Mouse (Mus musculus): ENCODE measurements around the gene Tbkbp1.

Gene Tbkbp1

GRCm38 (mm10) chr11:97127470-97128223 lies 23.6 kb downstream of the Tbkbp1 start:
- DNase-seq (ENCODE audit: low spot score in 2 of 2): no peak

GRCm38 (mm10) chr11:97126645-97127468 lies 24.4 kb downstream of the Tbkbp1 start:
- peak; percentile 42 to 48 for DNase-seq (ENCODE audit: low spot score in 2 of 2)

- DNase-seq (ENCODE audit: low spot score in 2 of 2): no peak
These were observed 26.8 kb downstream of the Tbkbp1 start for GRCm38 (mm10) chr11:97124266-97125036.

- no peak for DNase-seq (ENCODE audit: low spot score in 2 of 2)
These were observed 27.9 kb downstream of the Tbkbp1 start for GRCm38 (mm10) chr11:97123282-97123890.

DNA sequence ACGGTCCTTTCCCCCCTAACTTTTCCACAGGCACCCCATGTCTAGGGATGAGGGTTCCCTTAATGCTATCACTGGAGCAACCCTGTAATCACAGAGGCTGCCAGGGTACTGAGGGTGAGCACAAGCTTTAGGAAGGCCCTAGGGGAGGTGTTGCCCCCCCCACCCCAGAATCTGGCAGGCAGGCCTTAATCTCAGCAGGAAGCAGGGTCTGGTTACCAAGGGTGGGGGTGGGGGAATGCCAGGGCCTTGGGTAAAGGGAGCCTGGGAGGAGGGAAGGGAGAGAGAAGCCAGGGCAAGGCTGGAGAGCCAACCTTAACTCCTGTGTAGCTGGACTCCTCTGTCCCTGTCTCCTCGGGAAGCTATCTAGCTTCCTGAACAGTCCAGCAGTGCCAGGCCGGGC lies 30.7 kb downstream of the Tbkbp1 start:
- no peak for DNase-seq (ENCODE audit: low spot score in 2 of 2)

DNA sequence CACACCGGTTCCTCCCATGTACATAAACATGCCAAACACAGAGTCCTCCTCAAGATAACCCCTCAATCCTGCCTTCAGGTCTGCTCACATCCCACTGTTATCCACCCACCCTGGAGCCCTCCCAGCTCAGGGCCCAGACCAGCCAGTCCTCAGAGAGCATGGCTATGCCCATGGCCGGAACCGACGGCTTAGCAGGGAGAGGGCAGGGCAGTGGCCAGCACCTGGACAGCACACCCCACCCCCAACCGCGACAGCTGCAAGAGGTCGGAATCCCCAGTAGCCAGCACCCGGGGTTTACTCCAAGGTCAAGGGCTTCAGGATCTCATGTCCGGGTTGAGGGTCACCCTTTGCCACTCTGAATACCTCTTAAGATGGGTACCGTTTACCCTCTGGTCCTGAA lies 31.1 kb downstream of the Tbkbp1 start:
- no peak for DNase-seq (ENCODE audit: low spot score in 2 of 2)

DNA sequence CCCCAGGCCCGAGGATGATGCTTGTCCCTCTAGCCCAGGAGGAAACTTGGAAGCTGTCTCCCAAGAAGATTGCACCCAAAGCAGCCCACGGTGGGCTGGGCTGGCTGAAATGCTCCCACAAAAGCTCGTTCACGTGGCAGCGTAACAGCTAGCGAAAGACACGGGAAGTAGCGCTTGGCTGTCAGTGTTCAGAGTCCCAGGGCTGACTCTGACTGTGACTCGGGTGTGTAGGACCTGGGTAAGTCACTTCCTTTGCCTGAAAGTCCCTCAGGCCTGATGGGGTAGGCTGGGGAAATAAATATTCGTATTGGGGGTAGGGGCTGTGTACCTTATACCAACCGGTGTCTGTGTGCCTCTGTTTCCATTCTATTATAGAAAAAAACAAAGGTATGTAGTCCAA lies 35.5 kb downstream of the Tbkbp1 start:
- DNase-seq (ENCODE audit: low spot score in 2 of 2): no peak

DNA sequence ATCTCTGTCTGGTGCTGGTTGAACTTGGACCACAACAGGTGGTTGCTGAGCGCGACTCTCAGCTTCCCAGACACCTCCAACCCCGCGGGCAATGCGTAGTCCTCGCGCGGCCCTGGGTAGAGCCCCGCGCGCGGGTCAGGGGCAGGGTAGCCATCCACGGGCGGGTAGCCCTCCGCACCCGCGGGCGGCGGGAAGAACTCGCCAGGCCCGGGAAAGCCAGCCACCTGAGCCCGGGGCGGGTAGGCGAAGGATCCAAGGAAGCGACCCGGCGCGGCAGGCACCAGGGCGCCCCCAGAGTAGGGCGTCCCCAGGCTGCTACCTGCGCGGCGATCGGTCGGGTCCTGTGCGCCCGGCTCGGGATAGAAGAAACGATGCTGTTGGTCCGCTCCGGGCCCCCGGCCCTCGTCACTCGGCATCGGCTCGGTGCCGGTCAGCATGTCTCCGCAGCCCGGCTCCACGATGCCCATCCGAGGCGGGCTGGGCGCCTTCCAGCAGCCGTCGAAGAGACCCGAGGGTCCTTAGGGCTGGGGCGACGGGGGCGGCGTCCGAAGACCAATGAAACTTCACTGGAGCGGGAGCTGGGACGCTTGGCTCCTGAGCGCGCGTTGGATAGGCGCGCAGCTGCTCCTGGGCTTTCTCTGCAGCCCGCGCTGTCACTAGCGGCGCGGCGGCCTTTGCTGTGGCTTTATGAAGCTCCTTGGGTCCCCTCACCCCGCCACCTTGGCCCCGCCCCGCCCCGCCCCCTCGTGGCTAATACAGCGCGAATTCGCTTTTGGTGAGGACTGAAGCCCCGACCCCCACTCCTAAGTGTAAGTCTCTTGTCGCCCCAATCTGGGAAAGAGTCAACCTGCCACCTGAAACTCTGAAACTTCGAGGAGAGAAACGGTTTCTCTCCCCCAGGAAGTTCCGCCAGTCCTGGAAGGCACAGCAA lies 36.4 kb downstream of the Tbkbp1 start, which contains the start of gene Tbx21:
Gene Tbx21 (minus strand): TSS at position 661 of the 931 bp plus-strand sequence.
- peak in 1 of 2 experiments; percentile 44 for DNase-seq (ENCODE audit: low spot score in 2 of 2)

GRCm38 (mm10) chr11:97112519-97113125 lies 38.7 kb downstream of the Tbkbp1 start:
- DNase-seq (ENCODE audit: low spot score in 2 of 2): no peak

DNA sequence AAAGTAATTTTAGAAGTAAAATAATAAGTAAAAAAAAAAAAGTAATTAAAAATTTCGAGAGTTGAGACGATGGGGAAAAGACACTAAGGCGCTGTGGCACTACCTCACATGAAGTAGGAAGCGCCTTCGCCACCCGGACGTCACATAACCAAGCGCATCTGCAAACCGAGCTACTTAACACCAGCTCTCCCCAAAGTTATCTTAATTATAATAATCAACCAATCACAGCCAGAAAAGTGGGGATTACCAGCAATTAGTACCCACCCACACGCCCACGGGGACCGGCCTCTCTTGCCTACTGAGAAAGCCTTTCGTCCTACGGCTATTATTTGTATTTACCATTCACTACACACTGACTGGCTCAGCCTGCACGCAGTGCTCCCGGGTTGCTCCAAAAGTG lies 42.3 kb downstream of the Tbkbp1 start:
- no peak for DNase-seq (ENCODE audit: low spot score in 2 of 2)

GRCm38 (mm10) chr11:97104091-97104483 lies 47.2 kb downstream of the Tbkbp1 start:
- no peak for DNase-seq (ENCODE audit: low spot score in 2 of 2)

DNA sequence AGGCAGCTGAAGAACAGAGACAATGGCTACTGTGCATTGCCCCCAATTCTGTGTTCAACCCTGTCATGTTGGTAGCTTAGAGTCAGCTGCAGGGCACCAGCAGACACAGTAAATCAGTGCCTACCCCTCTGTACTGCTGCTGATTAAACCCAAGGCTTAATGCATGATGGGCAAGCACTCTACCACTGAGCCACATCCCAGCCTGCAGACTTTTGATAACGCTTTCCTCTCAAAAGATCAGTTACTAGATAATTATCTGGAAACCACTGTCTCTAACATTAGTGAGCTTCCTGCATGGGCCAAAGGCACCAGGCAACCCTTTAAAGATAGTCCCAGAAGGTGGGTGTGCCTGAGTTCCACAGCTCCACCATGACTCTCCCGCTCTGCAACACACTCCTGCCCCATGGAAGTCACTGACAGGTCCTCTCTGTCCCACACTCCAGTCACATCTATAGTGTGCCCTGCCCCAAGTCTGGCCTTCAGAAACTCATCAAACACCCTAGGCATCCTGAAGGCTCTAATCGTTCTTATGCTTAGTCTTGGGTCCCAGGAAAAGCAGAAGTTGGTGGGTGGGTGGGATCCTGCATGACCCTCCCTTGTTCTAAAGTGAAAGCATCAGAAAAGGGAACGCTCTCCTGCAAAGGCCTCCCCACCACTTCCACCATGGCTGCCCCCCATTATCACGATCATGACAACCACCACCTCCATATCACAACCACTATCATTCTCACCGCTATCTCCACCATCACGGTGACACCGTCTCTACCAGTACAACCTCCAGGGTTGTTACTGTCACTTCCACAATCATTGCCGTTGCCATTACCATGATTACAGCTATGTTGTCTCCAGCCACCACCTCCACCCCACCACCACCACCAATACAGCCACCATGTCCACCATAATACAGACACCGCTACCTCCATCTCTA lies 47.9 kb downstream of the Tbkbp1 start:
- DNase-seq (ENCODE audit: low spot score in 2 of 2): no peak

- peak; percentile 48 to 90 for DNase-seq (ENCODE audit: low spot score in 2 of 2)
These were observed 49.6 kb downstream of the Tbkbp1 start for GRCm38 (mm10) chr11:97101722-97102121.

DNA sequence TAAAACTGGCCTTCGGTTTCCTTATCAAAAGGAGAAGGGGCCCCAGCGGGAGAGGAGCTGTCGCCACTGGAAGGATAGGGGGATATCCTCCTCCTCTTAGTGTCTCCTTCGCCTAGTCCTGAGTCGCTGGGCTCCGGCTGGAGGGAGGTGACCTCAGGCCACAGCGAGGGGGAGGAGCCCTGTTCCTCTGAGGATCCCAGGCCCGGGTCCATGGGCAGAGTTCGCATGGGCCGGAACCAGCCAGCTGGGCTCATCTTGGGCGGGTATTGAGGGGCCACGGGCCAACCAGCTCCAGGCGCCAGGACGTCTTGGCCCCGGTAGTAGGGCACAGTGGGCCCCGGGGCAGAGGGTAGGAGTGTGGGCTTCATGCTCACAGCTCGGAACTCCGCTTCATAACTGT lies 52.5 kb downstream of the Tbkbp1 start:
- no peak for DNase-seq (ENCODE audit: low spot score in 2 of 2)

- DNase-seq (ENCODE audit: low spot score in 2 of 2): no peak
These were observed 56.7 kb downstream of the Tbkbp1 start for GRCm38 (mm10) chr11:97094600-97094999.

GRCm38 (mm10) chr11:97086365-97086764 lies 64.9 kb downstream of the Tbkbp1 start:
- DNase-seq (ENCODE audit: low spot score in 2 of 2): no peak
